Mouse (Mus musculus): Measurements from ENCODE around the gene Nfic.

GRCm38 (mm10) chr10:81358209-81358608 is 97.2 kb downstream of the Nfic start:
- TF ChIP-seq CTCF (IDR thresholded peaks at IDR 0.05; ENCODE audit: low read depth, low read length): no peak
- TF ChIP-seq POLR2A (IDR thresholded peaks at IDR 0.05; ENCODE audit: borderline replicate concordance, low read depth, low read length): no peak
